Mouse (Mus musculus) erythroblast, adult 5-6 weeks (primary cell): ENCODE data around the gene Tpcn2. TPM values are rescaled to one million over a fixed set of nuclear protein-coding genes. Genes with fewer than 3 reads are reported as not detected.

Source experiments
- ATAC-seq: replicated peaks from 2 replicates; pipeline ENCODE4 v1.8.0; 2016; ENCODE audit warnings: moderate number of reproducible peaks, mild to moderate bottlenecking, moderate TSS enrichment, inconsistent platforms; ENCODE audit not compliant: poor library complexity, low FRiP score, severe bottlenecking
- total RNA-seq, 2 experiments: library from RNA; stranded (forward) in 1 of 2; stranded (reverse) in 1 of 2; fragments of 150-400 nt in 1 of 2; fragments of 200-764, 138-1000 nt in 1 of 2; gene quantifications; 2 replicates each; pipeline versions ENCODE4 v1.2.3 to v1.2.4; 2015 to 2017; ENCODE audit warnings: low replicate concordance in 2 of 2

Tpcn2 gene
- 3.8 and 4.6 TPM in 2 replicates for total RNA-seq (2015; ENCODE audit: low replicate concordance)
- total RNA-seq (2017; ENCODE audit: low replicate concordance), result 1.3 and 2.2 TPM in 2 replicates

GRCm38 (mm10) chr7:145283487-145284187 lies at the start of gene Tpcn2:
Tpcn2 (minus strand) TSS chr7:145284011.
- ATAC-seq, result peak; percentile 96

- no peak for ATAC-seq
Observed at GRCm38 (mm10) chr7:145332376-145333041, 48.7 kb upstream of the Tpcn2 start.

GRCm38 (mm10) chr7:145330641-145331040 lies 46.8 kb upstream of the Tpcn2 start:
- ATAC-seq, result no peak

DNA sequence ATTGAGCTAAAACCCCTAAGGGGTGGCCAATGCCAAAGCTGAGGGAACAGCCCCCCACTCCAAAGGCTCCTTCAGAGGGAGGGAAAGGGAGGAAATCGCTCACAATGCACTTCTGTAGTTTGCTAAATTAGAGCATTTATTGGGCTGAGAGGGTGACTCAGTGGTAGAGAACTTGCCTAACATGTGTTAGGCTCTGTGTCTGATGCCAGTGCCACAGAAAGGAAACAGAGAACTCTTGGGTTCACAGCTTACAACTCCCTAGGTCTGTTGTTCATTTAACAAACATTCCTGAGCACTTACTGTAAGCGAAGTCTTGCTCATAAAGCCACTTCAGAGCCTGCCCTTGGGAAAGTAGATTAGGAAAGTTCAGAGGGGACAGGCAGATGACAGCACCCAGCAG lies 46.2 kb upstream of the Tpcn2 start:
- ATAC-seq, result no peak

DNA sequence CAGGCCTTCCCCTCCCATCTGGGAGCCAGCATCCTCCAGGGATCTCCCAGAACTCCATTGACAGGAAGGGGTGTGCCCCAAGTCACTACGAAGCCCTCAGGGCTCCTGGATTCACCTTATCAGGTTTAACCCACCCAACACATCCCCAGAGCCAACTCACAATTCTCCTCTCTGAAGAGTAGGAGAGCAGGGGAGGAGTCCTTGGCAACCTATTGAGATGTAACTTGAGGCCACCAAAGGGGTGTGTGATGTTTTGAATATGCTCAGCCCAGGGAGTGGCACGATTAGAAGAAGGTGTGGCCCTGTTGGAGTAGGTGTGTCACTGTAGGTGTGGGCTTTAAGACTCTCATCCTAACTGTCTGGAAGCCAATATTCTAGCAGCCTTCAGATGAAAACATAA lies 41.9 kb upstream of the Tpcn2 start:
- peak; percentile 32; the same call in 1 of the 2 replicates for ATAC-seq

DNA sequence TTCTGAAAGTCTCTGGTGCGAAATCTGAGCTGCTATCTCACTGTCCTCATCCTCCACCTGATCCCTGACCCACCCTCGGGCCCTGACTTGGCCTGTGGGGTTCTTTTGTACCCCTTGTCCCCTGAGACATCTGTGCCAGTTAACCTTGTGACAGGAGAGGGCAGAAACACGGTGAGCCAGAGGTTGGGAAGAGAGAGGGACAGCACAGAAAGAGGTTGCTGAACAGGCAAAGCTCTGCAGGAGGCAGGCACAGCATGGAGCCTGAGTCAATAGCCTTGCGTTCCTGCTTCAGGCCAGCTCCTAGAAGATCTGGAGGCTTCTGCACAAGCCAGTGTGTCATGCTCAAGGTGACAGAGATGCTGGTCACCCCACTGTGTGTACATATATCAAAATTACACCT lies 39.8 kb upstream of the Tpcn2 start:
- no peak for ATAC-seq

GRCm38 (mm10) chr7:145319481-145319880 lies 35.7 kb upstream of the Tpcn2 start:
- ATAC-seq, result no peak

GRCm38 (mm10) chr7:145317522-145317921 lies 33.7 kb upstream of the Tpcn2 start:
- no peak for ATAC-seq

- no peak for ATAC-seq
Observed at GRCm38 (mm10) chr7:145314785-145315411, 31.1 kb upstream of the Tpcn2 start, which contains the start of gene Mrgprd. Mrgprd (plus strand) TSS chr7:145314835.

DNA sequence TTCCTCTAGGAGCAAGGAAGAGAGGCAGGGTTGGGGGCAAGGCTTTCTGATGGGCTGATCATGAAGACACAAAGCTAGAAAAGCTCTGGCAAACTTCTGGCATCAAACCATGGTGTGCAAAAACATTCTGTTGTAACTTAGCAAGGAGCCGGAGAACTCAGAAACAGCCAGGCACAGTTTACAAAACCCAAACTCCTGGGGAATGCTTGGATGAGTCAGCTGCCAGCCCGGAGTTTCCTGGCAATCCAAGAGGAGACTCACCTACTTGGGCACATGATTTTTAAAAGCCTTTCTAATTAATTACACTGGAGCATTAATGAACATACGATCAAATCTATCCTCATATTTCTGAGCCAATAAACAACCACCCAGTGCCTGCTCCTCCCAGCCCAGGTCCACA lies 28.3 kb upstream of the Tpcn2 start:
- ATAC-seq, result no peak

DNA sequence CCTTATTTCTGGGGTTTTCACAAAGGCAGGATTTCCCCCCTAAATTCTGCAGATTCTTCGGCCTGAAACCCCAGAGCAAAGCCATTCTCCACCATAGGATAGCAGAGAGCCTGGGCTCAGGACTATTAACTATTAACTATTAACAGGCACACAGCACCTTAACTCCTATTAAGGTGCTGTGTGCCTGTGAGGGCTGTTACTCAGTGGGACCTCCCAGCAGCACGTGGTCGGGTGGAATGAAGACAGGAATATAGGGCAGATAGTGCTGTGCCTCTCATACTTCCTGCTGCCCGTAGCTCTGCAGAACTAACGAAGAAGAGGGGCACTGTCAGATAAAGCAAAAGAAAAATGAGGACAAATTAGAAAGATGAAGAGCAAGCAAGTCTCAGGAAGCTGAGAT lies 26.7 kb upstream of the Tpcn2 start:
- ATAC-seq, result no peak

DNA sequence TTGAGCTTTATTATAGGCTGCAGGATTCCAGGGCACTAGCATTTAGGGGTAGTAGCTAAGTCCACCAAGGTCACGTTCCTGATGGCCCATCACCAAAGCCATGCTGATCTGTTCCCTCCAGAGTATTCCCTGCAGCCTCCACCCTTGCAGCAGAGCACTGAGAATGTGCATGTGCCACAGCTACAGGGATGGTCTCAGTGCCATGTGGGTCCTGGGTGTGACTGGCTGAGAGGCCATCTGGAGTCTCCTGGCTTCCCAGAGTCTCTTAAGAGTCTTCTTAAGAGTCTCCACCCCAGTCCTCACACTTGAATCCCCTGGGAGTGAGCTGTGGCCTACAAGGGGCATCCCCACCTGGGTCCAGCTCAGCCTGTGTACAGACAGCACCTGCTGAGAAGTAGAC lies 26.1 kb upstream of the Tpcn2 start:
- no peak for ATAC-seq

GRCm38 (mm10) chr7:145308866-145309265 lies 25.1 kb upstream of the Tpcn2 start:
- no peak for ATAC-seq

GRCm38 (mm10) chr7:145308061-145308675 lies 24.4 kb upstream of the Tpcn2 start:
- no peak for ATAC-seq

DNA sequence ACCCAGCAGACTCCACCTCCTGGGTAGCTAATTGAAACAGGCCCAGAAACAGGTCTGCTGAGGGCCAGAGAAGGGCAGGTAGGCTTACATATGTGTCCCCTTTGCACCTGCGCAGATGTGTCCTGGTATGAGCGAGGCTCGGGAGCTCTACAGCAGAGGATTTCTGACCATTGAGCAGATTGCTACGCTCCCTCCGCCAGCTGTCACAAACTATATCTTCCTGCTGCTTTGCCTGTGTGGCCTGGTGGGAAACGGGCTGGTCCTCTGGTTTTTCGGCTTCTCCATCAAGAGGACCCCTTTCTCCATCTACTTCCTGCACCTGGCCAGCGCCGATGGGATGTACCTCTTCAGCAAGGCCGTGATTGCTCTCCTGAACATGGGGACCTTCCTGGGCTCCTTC lies 23.8 kb upstream of the Tpcn2 start:
- no peak for ATAC-seq

GRCm38 (mm10) chr7:145304153-145304552 lies 20.3 kb upstream of the Tpcn2 start:
- ATAC-seq, result no peak

DNA sequence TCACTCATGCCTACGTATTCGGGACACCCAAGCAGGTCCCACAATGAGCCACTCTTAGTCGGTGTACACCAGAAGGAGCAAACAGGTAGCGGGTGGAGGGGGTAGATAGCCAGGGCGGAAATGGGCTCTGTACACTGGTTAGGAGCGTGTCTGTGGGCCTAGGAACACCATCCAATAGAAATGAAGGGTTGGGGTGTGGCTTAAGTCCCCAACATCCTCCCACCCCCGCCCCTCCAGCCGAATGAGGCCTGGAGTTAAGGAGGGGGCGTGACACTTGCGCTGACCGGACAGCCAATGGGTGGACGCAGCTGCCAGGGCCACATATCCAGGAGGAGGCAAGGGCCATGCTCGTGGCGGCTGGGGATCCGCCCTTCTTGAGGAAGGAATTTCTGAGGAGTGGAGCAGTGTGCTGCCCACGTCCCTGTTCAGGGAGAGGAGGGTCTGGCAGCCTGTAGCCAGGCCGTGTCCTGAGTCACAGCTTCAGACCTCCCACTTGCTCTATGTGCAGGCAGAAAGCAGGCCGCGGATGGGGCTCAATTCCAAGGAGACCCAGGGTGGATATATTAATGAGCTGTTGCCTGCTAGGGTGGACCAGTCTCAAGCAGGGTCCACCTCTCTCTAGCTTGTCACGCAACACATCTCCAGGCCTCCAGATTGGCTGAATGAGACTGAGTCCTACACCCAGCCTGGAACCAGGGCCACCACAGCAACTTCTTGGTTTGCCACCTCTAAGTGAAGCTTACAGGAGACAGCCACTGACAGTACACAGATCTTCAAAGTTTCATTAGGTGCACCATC lies 18.9 kb upstream of the Tpcn2 start:
- ATAC-seq, result peak; percentile 38

DNA sequence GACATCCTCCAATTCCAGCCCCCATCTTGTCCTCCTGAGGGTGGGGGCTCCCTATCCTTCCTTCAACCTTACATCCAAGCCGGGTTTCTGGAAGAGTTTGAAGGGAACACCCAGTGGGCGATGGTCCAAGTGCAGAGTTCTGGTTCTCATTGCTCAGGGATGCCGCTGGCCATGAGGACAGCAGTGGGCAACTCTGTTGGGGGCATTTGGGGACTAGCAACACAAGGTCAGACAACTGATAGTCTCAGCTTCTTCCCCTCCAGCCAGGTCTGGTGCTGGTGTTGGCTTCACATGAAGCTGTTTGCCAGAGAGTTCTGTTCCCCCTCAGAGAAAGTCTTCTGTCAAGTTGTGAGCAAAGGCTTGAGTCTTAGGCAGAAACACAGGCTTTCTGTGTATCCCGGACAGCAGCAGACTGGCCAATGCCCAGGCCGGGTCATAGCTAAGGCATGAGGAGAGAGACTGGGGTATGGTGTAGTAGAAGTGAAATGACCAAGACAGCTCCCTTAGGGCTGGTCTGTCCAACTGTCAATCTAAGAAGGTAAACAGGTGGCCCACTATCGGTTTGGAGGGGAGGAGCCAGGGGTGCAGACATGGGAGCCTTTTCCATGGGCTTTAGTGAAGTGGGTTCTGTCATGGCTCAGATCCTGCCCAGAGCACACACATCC lies 17.7 kb upstream of the Tpcn2 start:
- ATAC-seq, result no peak

GRCm38 (mm10) chr7:145301008-145301340 lies 17.2 kb upstream of the Tpcn2 start:
- ATAC-seq, result no peak
